8 mouse cellular contexts compared by ENCODE assay signal in genomic region chr6:91411369-91411981, GRCm38 (mm10). TPM values are rescaled to one million over a fixed set of nuclear protein-coding genes. Genes with fewer than 3 reads are reported as not detected.
DNase-seq lines count a peak whose midpoint lies in the region; ATAC-seq lines count a peak whose summit lies in the region.

No protein-coding gene starts in this region.

- no peaks in the 10 kb centered on the region for H3K9me3 ChIP-seq in heart, embryonic 10.5 days
- H3K9me3 ChIP-seq in kidney, embryonic 14.5 days (ENCODE audit: control insufficient read depth, low read length), result no peaks in the 10 kb centered on the region
- no peaks in the 10 kb centered on the region for H3K9me3 ChIP-seq in limb, embryonic 12.5 days
- no peaks in the 10 kb centered on the region for H3K9me3 ChIP-seq in midbrain, embryonic 13.5 days

- no peaks in the 10 kb centered on the region for H3K36me3 ChIP-seq in heart, embryonic 10.5 days
- H3K36me3 ChIP-seq in kidney, embryonic 14.5 days (ENCODE audit: control insufficient read depth, insufficient read depth, low read length), result no peaks in the 10 kb centered on the region
- no peaks in the 10 kb centered on the region for H3K36me3 ChIP-seq in limb, embryonic 12.5 days
- H3K36me3 ChIP-seq in midbrain, embryonic 13.5 days, result 0 out of 2 replicates have a peak, but pooled peaks cover 12% of the 10 kb centered on the region

- peak overlapping the region; percentile 98 for H3K4me2 ChIP-seq in kidney, embryonic 14.5 days (replicated peaks; ENCODE audit: low read depth, low read length)
- peak overlapping the region; percentile 89 for H3K4me2 ChIP-seq in limb, embryonic 12.5 days
- H3K4me2 ChIP-seq in midbrain, embryonic 13.5 days (replicated peaks), result peak overlapping the region; percentile 94

- DNase-seq in urinary bladder, adult 18-20 months (ENCODE audit: low spot score in 2 of 2), result peak; percentile 39 to 81
- DNase-seq in urinary bladder, postnatal 10 days (ENCODE audit: low spot score), result no peak
- DNase-seq in embryo, embryonic 11.5 days (ENCODE audit: low read depth, low spot score), result peak; percentile 45
- DNase-seq in heart, embryonic 10.5 days (ENCODE audit: low spot score), result no peak
- DNase-seq in spleen, postnatal 4 days (ENCODE audit: low spot score in 2 of 2), result peak; percentile 27 to 79

- H3K4me1 ChIP-seq in heart, embryonic 10.5 days, result peaks cover 26% of the 10 kb centered on the region
- 0 out of 2 replicates have a peak, but pooled peaks cover 16% of the 10 kb centered on the region for H3K4me1 ChIP-seq in kidney, embryonic 14.5 days (ENCODE audit: control insufficient read depth, insufficient read depth, low read length)
- peaks cover 24% of the 10 kb centered on the region for H3K4me1 ChIP-seq in limb, embryonic 12.5 days (replicated peaks)
- peaks cover 25% of the 10 kb centered on the region for H3K4me1 ChIP-seq in midbrain, embryonic 13.5 days (replicated peaks)

- H3K27ac ChIP-seq in heart, embryonic 10.5 days, result no peak overlapping the region
- no peak overlapping the region for H3K27ac ChIP-seq in kidney, embryonic 14.5 days (ENCODE audit: low read depth, low read length)
- H3K27ac ChIP-seq in limb, embryonic 12.5 days, result no peak overlapping the region
- H3K27ac ChIP-seq in midbrain, embryonic 13.5 days, result peak overlapping the region; percentile 61; the same call in 1 of the 2 replicates

- peak; percentile 43; the same call in 1 of the 2 replicates for ATAC-seq in kidney, embryonic 14.5 days (ENCODE audit: low FRiP score, low TSS enrichment)
- no peak for ATAC-seq in limb, embryonic 12.5 days (ENCODE audit: insufficient number of reproducible peaks, insufficient read depth, low FRiP score, low TSS enrichment, low read depth)
- ATAC-seq in midbrain, embryonic 13.5 days, result peak; percentile 68

- H3K9ac ChIP-seq in kidney, embryonic 14.5 days (ENCODE audit: low read depth, low read length), result peak overlapping the region; percentile 18; the same call in 1 of the 2 replicates
- H3K9ac ChIP-seq in limb, embryonic 12.5 days (replicated peaks), result peak overlapping the region; percentile 47
- H3K9ac ChIP-seq in midbrain, embryonic 13.5 days (replicated peaks), result peak overlapping the region; percentile 74

- under 1% methylated on average over 33 of the region's 47 CpGs for WGBS in heart, embryonic 10.5 days
- 1% methylated on average over 43 of the region's 47 CpGs for WGBS in kidney, embryonic 14.5 days
- WGBS in limb, embryonic 12.5 days, result under 1% methylated on average over 41 of the region's 47 CpGs
- WGBS in midbrain, embryonic 13.5 days, result 1% methylated on average over 36 of the region's 47 CpGs

- peak overlapping the region; percentile 65 for H3K4me3 ChIP-seq in heart, embryonic 10.5 days
- H3K4me3 ChIP-seq in kidney, embryonic 14.5 days (ENCODE audit: low read length), result peak overlapping the region; percentile 51
- peak overlapping the region; percentile 49 for H3K4me3 ChIP-seq in limb, embryonic 12.5 days (replicated peaks)
- peak overlapping the region; percentile 66 for H3K4me3 ChIP-seq in midbrain, embryonic 13.5 days (replicated peaks)

- peaks cover 100% of the 10 kb centered on the region for H3K27me3 ChIP-seq in heart, embryonic 10.5 days (ENCODE audit: insufficient read depth, poor library complexity, severe bottlenecking)
- H3K27me3 ChIP-seq in kidney, embryonic 14.5 days (ENCODE audit: control insufficient read depth, insufficient read depth, low read length), result peaks cover 65% of the 10 kb centered on the region
- H3K27me3 ChIP-seq in limb, embryonic 12.5 days, result peaks cover 98% of the 10 kb centered on the region
- H3K27me3 ChIP-seq in midbrain, embryonic 13.5 days, result peaks cover 76% of the 10 kb centered on the region

RNA-seq across cellular contexts. Expression of gene Wnt7a, which starts 0.3 kb away (rescaled TPM):
- polyA plus RNA-seq in heart, embryonic 10.5 days (2016; fragmentation: Nextera tagmentation; extraction: Ambion mirVana), result 0.39 and 0.70 TPM in 2 replicates
- 0.22 TPM in 1 of 2 replicates, not detected in the other for polyA plus RNA-seq in kidney, embryonic 14.5 days (2014; fragmentation: Nextera tagmentation; extraction: Ambion mirVana)
- 5.1 and 5.7 TPM in 2 replicates for polyA plus RNA-seq in limb, embryonic 12.5 days (2016; fragmentation: Nextera tagmentation; extraction: Ambion mirVana)
- 9.4 and 9.9 TPM in 2 replicates for polyA plus RNA-seq in midbrain, embryonic 13.5 days (2015; fragmentation: Nextera tagmentation; extraction: Ambion mirVana)

Comparison
In these comparisons a context has a peak if more than half of its experiments do, and no peak if none do; other contexts are left out.
1. DNase-seq: peak in urinary bladder, adult 18-20 months (2 of 2), embryo, embryonic 11.5 days (single experiment) and spleen, postnatal 4 days (2 of 2); none in urinary bladder, postnatal 10 days (single experiment) and heart, embryonic 10.5 days (single experiment).
2. H3K9ac ChIP-seq: peak in every context shown above with its lines; median percentile 74 in midbrain, embryonic 13.5 days; 47 in limb, embryonic 12.5 days; 18 in kidney, embryonic 14.5 days.
3. Peak in every context shown above with its lines, with median percentiles within 50 percentile points of each other: H3K4me3 ChIP-seq and H3K4me2 ChIP-seq.